Mouse (Mus musculus) retina, embryonic 14.5 days (tissue): Measurements from ENCODE around the gene Olfr826.
"Not testable (repeated sequence)": the region's sequence is repeated elsewhere in the genome, so short reads cannot be mapped to it uniquely, and the experiment has no call there.

Experiments
- DNase-seq: peaks from one replicate; pipeline ENCODE4 v3.0.0-alpha.2; 2015; ENCODE audit warnings: low spot score

Olfr826 gene

DNA sequence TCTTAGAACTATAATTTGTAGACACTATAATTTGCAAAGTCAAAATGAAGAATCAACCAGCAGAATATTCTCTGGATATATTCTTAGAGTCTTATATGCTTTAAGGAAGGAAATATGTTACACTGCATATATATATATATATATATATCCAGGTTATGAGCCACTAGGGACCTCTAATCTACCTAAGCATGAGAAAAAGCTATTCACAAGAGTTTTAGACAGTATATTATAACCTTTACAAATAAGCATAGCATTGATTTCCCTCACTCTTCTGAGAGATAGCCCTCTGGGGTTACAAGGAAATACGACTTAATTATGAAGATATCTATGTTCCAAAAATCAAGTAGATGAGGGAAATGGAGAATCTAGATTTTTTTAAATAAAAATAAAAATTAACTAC is at the start of gene Olfr826:
Gene Olfr826, minus strand, starts transcription at position 101 of the 400 bp plus-strand sequence.
- no peak for DNase-seq

DNA sequence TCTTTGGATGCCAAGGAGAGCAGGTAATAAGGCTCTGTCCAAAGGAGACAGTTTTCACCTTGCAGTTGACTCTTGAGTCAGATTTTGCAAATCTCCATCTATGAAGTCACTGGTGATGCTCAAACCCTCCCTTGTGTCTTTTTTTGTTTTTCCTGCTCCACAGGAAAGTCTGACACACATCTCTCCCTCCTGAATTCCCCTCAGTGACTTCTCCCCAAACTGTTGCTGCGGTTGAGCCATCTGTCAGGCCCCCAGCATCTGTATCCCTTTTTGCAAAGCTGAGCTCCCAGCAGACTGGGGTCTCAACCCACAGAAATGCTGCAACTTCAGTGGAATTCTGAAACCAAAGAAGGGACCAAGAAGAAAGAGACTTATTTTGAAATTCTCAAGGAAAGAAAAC is 48.1 kb upstream of the Olfr826 start:
- no peak for DNase-seq

DNA sequence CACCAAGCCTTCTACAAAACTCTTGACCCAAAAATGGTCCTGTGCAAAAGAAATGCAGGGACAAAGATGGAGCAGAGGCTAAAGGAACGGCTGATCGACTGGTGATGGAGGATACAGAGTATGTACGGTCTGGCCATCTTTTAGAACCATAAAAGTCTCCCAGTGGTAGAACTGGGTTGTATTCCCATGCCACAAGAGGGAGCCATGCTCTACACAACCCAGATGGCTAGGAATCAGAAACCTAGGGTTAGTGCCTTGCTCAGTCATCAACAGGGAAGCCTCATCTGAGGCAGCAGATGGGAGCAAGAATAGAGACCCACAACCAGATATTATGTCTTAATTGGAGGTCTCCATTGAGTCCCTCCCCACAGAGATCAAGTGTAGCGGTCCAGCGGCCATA is 45.6 kb upstream of the Olfr826 start:
- DNase-seq, result peak; percentile 36

DNA sequence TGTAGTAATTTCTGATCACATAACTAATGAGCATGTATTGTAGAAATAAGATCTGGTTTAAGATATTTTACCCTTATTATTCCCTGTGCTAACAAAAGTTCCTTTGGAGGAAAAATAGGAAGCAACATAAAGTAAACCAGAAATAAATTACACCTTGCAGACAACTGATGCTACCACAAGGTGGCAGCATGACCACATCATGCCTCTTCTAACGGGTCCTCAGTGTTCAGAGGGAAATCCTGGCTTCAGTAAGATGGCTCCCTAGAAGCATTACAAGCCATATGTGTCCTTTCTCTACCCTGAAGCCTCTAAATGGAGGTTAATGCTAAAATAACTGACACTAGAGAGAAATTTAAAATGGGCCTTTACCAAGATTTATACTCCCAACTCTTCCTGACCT is 44.3 kb upstream of the Olfr826 start:
- peak; percentile 85 for DNase-seq

DNA sequence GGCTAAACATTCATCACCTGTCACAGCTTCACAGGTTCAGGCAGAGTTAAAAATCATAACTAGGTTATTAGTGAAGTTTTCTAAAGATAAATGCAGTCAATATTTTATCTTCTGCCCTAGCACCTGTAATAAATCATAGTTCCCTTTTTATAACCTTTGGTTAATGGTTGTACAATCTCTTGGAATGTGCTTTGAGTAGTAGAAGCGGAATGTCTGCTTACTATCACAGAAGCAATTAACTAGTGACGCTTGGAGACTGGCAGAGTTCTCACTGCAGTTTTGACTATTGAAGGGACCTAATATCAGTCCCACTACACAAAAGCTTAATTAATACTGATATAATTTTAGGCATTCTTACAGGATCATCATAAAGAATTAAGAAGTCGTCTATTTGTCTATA is 41.0 kb upstream of the Olfr826 start:
- DNase-seq, result no peak

DNA sequence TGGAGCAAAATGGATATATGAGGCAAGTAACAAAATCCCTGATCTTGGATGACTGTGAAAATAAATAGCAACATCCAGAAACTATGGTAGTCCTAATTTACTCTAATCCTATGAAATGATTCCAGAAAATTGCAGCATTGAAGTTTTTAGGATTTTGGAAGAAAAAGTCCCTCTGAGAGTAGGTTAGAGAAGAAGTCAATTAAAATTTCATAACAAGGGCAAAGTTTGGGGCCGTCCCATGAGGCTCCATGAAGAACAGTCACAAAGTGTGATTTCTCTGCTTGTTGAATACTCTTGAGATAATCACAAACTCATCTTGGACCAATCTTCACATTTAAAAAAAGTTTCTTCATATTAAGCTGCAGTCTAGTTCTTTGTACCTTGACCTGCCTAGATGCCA is 30.3 kb upstream of the Olfr826 start, which contains the start of gene Olfr827:
Gene Olfr827, minus strand, starts transcription at position 101 of the 400 bp plus-strand sequence.
- no peak for DNase-seq

DNA sequence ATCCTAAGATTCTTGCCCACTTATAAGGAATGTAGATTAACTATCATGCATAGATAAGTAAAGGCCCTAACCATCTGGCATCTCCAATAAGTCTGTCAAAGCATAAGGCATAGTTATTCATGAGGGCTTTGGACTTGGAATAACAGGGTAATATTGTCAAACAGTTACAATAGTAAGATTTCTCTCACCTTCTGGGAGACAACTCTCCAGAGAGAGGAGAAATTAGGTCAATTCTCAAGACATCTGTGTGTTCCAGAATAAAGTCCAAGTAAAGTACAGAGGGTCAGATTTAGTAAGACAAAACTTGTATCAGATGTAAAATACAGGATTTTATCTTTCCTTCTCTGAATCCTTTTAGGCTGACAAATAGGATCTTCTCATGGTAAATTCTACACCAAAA is 17.3 kb downstream of the Olfr826 start, which contains the start of gene Olfr825:
Gene Olfr825, minus strand, starts transcription at position 101 of the 400 bp plus-strand sequence.
- DNase-seq, result no peak

DNA sequence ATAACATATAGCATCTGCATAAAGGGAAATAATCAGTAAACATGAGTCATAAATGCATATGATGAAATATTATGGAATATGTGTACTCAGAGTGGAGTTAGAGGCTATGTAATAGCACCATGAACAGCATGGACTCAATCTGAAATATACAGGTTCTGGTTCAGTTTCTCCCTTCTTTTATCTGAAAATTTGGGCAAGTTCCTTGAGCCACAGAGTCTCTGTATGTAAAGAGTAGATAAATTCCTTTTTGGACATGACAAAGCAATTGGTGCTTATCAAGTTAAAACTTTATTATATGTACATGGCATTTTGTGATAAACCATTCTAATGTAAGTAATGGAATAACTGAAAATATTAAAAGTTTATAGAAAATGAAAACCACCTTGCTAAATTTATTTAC is 18.8 kb downstream of the Olfr826 start:
- no peak for DNase-seq

DNA sequence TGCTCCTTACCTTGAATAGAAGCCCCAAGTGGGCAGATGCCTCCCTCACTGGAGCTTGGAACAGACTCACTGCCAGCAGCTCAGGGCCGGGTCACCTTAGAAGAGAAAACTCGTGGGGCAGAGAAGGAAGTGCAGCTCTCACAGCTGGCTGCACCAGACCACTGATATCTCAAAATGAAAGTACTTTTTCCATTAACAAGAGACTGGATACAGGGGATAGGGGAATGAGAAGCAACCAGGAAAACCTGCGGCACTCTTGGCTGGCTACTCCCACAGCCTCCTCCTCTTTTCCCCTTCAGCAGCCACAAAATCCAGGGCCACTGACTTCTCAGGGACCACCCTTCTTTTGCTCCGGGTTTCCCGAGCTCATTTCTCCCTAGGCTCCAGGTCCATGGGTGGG is 39.9 kb downstream of the Olfr826 start:
- DNase-seq, result no peak

DNA sequence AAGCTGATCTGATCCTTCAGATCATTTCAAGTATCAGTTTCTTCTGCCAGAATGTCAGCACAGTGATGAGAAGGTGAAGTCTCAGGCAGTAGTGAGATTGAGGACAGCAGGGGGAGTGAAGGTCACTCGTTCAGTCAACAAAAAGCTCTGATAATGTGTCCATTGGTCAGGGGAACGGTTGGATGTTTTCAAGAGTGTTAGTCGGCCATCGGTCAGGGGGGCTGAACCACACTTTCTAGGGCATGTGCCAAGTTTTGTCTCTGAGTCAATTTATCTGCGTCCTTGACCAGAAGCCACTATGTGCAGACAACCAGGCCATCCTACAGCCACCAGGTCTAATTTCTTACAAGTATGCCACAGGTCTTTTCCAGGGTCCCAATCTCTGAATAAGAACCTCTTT is 41.5 kb downstream of the Olfr826 start:
- DNase-seq, result not testable (repeated sequence)

DNA sequence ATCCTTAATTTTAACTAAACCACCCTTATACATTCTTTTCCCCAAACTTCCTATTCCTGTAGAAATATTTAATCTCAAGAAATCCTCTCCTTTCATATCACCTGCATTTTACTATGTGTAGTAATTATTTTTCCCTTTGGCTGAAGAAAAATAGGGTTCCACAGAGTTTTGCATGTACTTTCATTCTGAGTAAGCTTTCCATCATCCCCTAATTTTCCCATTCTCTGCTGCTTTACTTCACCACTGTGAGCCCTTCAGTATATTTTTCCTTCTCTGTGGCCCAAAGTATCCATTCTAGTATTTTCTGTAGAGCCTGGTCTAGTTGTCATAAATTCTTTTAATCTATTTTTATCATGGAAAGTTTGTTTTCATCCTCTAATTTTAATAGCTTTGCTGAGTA is 49.2 kb downstream of the Olfr826 start:
- no peak for DNase-seq

DNA sequence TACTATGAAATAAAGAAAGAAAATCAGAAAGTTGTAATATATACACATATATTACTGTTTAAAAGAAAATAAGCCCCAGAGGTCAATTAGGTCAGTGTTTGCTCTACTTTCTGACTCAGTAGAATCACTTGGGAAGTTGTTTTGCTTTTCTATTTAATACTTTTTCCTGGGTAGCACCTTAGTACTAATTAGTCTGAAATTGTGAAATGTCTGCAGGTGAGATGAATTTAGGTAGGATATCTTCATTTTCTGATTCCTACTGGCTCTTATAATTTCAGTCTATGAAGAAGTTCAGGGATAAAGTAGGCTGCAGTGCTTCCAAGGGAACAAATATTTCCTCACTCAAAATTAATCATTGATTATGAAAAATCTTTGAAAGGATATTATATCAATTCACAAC is 54.1 kb downstream of the Olfr826 start, which contains the start of gene Olfr824:
Gene Olfr824, minus strand, starts transcription at position 101 of the 400 bp plus-strand sequence.
- not testable (repeated sequence) for DNase-seq
